Mouse (Mus musculus) thymus, adult 2 months (tissue): Measurements from ENCODE around the gene Rasa3.

Experiments
- CTCF ChIP-seq: fragments of 200-500 bp; IDR thresholded peaks from 2 replicates; pipeline ENCODE4 v1.5.1; 2012; ENCODE audit warnings: mild to moderate bottlenecking, control low read depth, low read length, moderate library complexity, borderline replicate concordance; ENCODE audit not compliant: control insufficient read depth, poor library complexity, insufficient read depth; ENCODE audit errors: extremely low read depth
- POLR2A ChIP-seq: fragments of 200-500 bp; IDR thresholded peaks from 2 replicates; pipeline ENCODE4 v1.6.1; 2012; ENCODE audit warnings: mild to moderate bottlenecking, low read length, control low read depth, moderate library complexity; ENCODE audit not compliant: control insufficient read depth, poor library complexity, insufficient read depth; ENCODE audit errors: extremely low read depth

- TF ChIP-seq CTCF (no peak), POLR2A (0 out of 2 replicates have a peak, but pooled peaks have one; percentile 37)
These were observed 9.0 kb upstream of the Rasa3 start for GRCm38 (mm10) chr8:13686426-13686825.
